Mouse (Mus musculus) lung, postnatal 0 days (tissue): ENCODE results near the gene Soat1.

Source experiments
- CTCF ChIP-seq: IDR thresholded peaks from 2 replicates; pipeline ENCODE4 v1.5.1; 2016; ENCODE audit warnings: antibody characterized with exemption, mild to moderate bottlenecking
- EP300 ChIP-seq: IDR thresholded peaks from 2 replicates; pipeline ENCODE4 v1.6.1; 2016; ENCODE audit warnings: antibody characterized with exemption, mild to moderate bottlenecking, control low read depth

GRCm38 (mm10) chr1:156445049-156445448 lies 29.1 kb downstream of the Soat1 start:
- TF ChIP-seq CTCF (no peak), EP300 (no peak)
